Mouse (Mus musculus): ENCODE data around the gene Taf12. TPM values are rescaled to one million over a fixed set of nuclear protein-coding genes. Genes with fewer than 3 reads are reported as not detected.

Taf12 gene
- 19.1 TPM for polyA plus RNA-seq (2021)

DNA sequence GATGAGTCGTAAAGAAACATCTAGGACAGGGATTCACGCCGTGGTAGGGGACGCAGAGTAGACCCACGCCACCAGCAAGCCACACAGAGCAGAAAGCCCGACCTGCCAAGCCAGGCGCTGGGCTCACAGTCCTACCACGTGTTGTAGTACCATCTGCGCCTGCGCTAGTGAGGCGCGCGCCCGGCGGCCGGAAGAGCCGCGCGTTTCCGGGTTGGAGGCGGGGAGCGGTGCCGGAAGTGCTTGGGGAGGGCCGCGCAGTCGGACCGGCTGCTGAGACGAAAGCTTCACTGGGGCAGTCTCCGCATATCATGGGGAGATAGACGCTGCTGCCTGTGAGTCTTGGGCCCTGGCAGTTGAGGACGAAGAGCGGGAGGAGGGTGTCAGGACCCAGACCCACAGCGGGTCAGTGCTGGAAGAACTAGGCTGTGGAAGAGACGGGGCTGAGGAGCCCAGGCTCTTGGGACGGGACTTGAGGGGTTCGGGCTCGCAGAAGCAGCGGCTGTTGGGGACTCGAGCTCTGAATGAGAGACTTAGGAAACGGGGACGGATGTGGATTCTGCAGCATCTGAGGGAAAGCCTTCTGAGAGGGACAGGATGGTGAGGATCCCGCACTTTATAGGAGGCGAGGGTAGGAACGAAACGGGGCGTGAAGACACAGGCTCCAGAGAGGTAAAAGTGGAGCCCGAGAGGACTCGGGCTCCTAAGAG lies at the start of gene Taf12:
Gene Taf12 (plus strand): TSS at position 220 of the 707 bp plus-strand sequence.
- POLR2A ChIA-PET: interaction anchor here (0.6 to 1.7 kb wide), 5 partner anchors 17 to 240 kb away, joined by 3 to 4 read pairs (median 4); no protein-coding TSS in a partner anchor

DNA sequence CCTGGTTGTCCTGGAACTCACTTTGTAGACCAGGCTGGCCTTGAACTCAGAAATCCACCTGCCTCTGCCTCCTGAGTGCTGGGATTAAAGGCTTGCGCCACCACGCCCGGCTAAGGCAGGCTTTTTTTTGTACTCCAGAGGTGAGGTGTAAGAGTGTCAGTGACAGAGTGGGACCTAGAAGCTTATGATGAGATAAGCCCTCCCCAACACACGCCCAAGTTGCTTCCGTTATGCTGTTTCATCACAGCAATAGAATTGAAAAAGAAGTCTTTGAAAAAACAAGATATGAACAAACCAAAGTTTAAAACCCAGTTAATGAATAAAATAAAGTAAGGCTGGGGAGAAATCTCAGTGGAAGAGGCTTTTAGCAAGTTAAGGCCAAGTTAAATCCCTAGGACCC lies 43.8 kb upstream of the Taf12 start:
- no peak for DNase-seq (ENCODE audit: low read depth, low spot score)
- ATAC-seq: no peak
- TF ChIP-seq CTCF (IDR thresholded peaks at IDR 0.05): no peak
- ChIA-PET POLR2A (interaction anchor here (0.7 kb wide), 1 partner anchor 7 kb away, joined by 3 read pairs; no protein-coding TSS in a partner anchor), CTCF (no interaction called here)
- in situ Hi-C loops (cut with MboI; ENCODE audit: low pct_unique_long_range_greater_than_20kb): no loop called here
- H3K27me3 ChIP-seq: no peaks in the 10 kb centered on the region

More for the DNA sequence above, at the start of gene Taf12:
- DNase-seq (ENCODE audit: low read depth, low spot score): peak; percentile 48
- in situ Hi-C loops (cut with MboI; ENCODE audit: low pct_unique_long_range_greater_than_20kb): no loop called here
- H3K27me3 ChIP-seq: no peaks in the 10 kb centered on the region
- TF ChIP-seq CTCF (IDR thresholded peaks at IDR 0.05): no peak
- CTCF ChIA-PET: no interaction called here
- ATAC-seq: peak; percentile 84

DNA sequence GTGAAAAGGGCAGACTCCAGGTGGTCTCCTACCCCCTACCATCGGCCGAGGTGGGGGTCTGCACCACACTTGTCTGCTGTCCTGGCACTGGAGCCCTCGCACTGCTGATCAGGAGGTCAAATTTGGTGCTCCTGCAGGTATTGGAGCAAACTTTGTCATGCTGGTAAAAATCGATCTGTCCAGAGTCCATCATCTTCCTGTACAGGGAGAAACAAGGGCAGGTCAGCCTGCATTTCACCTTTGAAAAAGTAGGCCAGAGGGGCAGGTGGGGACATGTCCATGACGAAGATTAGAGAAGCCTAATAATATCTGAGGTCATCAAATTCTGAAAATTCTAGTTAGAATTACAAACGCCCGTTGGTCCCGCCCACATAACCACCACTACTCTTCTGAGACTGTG lies 39.5 kb upstream of the Taf12 start:
- ATAC-seq (no peak), DNase-seq (ENCODE audit: low read depth, low spot score) (no peak)
- TF ChIP-seq CTCF (IDR thresholded peaks at IDR 0.05): no peak
- ChIA-PET CTCF (no interaction called here), POLR2A (interaction anchor here (0.6 kb wide), 1 partner anchor 38 kb away, joined by 5 read pairs; no protein-coding TSS in a partner anchor)
- H3K27me3 ChIP-seq: no peaks in the 10 kb centered on the region
- in situ Hi-C loops (cut with MboI; ENCODE audit: low pct_unique_long_range_greater_than_20kb): no loop called here

DNA sequence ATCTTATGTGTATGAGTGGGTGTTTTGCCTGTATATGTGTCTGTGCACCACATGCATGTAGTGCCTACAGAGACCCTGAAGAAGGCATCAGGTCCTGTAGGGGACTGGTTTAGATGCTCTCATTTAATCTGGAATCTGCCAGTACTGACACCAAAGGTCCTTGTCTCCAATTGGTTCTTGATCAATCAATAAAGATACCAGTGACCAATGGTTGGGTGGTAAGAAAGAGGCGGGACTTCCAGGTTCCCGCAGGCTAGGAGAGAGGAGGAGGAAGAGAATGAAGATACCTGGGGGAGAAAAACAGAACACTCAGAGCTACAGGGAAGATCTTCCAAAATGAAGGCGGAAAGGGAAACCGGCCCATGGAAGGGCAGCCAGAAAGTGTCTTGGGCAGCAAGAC lies 35.8 kb upstream of the Taf12 start:
- ChIA-PET POLR2A (no interaction called here), CTCF (no interaction called here)
- no peak for DNase-seq (ENCODE audit: low read depth, low spot score)
- H3K27me3 ChIP-seq: no peaks in the 10 kb centered on the region
- in situ Hi-C loops (cut with MboI; ENCODE audit: low pct_unique_long_range_greater_than_20kb): no loop called here
- TF ChIP-seq CTCF (IDR thresholded peaks at IDR 0.05): no peak
- no peak for ATAC-seq

DNA sequence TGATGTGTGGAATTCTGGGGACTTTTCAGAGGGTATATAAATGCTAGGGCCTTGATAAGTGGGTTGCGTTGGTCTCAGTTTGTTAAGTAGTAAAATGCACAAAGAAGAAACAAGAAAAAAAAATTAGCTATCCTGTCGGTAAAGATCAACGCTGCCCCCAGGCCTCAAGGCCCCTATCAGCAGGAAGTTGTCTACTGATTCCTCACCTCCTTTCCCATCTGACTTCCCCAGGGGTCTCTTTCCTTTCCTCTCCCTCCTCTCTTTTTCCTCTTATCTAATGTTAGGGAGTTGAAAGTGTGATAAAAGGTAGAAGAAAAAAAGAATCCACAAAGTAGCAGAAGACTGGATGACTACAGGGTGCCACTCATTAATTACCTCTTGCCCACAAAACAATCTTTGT lies 33.8 kb upstream of the Taf12 start:
- POLR2A ChIA-PET: no interaction called here

DNA sequence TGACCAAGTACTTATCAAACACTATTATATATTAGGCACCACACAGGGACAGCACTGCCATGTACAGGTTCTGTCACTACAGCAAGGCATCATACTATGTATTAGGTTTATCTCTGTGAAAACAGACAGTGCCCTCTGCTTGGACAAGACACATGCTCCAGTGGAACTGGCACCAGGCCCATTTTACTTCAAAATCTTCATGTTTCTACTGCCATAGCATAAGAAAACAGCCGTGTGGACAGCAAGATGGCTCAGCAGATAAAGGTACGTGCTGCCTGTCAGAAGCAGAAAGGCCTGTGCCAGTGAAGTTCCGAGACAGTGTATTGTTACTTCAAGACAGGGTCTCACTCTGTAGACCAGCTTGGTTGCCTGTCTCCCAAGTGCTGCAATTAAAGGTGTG lies 33.0 kb upstream of the Taf12 start:
- no peak for DNase-seq (ENCODE audit: low read depth, low spot score)
- POLR2A ChIA-PET: no interaction called here
- no peak for TF ChIP-seq CTCF (IDR thresholded peaks at IDR 0.05)
- CTCF ChIA-PET: interaction anchor here (1.4 kb wide), 1 partner anchor 9 kb away, joined by 4 read pairs; no protein-coding TSS in a partner anchor
- in situ Hi-C loops (cut with MboI; ENCODE audit: low pct_unique_long_range_greater_than_20kb): no loop called here
- ATAC-seq: no peak
- no peaks in the 10 kb centered on the region for H3K27me3 ChIP-seq

More for the DNA sequence above, 33.8 kb upstream of the Taf12 start:
- in situ Hi-C loops (cut with MboI; ENCODE audit: low pct_unique_long_range_greater_than_20kb): no loop called here
- H3K27me3 ChIP-seq: no peaks in the 10 kb centered on the region
- ATAC-seq (no peak), DNase-seq (ENCODE audit: low read depth, low spot score) (no peak)
- CTCF ChIA-PET: interaction anchor here (1.4 kb wide), 1 partner anchor 8 kb away, joined by 4 read pairs; no protein-coding TSS in a partner anchor
- TF ChIP-seq CTCF (IDR thresholded peaks at IDR 0.05): no peak

DNA sequence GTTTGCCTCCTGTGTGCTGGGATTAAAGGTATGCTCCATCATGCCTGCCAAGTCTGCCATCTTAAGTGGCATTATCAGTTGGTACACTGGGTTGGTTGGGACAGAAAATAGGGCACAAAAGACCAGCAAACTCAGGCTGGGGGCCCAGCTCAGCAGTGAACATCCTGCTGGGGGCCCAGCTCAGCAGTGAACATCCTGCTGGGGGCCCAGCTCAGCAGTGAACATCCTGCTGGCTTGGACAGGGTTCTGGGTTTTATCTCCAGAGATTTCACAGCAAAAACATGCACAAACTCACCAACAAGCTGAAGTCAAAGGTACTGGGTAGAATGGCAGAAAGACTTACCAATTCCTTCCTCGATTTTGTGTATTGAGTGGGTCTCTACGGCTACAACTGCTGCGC lies 28.5 kb upstream of the Taf12 start:
- in situ Hi-C loops (cut with MboI; ENCODE audit: low pct_unique_long_range_greater_than_20kb): no loop called here
- POLR2A ChIA-PET: no interaction called here
- CTCF ChIA-PET: no interaction called here

DNA sequence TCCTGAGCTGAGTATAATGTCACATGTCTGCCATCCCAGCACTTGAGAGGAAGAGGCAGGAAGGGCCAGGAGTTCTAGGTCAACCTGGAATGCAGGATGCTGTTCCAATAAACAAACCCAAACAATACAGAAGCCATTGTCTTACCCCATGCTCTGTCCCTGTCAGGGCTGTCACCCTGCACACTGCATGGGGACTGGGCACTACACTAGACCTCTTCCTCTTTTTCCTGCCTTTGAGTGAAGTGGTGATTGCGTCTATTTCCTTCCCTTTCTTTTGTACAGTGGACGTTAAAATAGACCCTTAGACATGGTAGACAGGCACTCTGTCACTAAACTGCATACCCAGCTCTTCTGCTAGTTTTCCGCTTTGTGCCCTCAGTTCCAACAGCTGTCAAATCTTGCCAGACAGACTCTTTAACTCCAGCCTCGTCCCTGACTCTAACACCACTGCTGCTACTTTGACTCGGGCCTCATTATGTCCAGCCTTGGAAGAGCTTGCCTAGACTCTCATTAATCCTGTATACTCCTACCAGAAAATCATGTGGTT lies 26.7 kb upstream of the Taf12 start:
- no peaks in the 10 kb centered on the region for H3K27me3 ChIP-seq
- ATAC-seq (no peak), DNase-seq (ENCODE audit: low read depth, low spot score) (no peak)
- ChIA-PET CTCF (interaction anchor here (1.3 to 1.6 kb wide), 2 partner anchors 11 to 66 kb away, joined by 3 to 4 read pairs; no protein-coding TSS in a partner anchor), POLR2A (no interaction called here)
- TF ChIP-seq CTCF (IDR thresholded peaks at IDR 0.05): no peak
- in situ Hi-C loops (cut with MboI; ENCODE audit: low pct_unique_long_range_greater_than_20kb): no loop called here

More for the DNA sequence above, 28.5 kb upstream of the Taf12 start:
- no peaks in the 10 kb centered on the region for H3K27me3 ChIP-seq
- DNase-seq (ENCODE audit: low read depth, low spot score) (no peak), ATAC-seq (no peak)
- TF ChIP-seq CTCF (IDR thresholded peaks at IDR 0.05): no peak

DNA sequence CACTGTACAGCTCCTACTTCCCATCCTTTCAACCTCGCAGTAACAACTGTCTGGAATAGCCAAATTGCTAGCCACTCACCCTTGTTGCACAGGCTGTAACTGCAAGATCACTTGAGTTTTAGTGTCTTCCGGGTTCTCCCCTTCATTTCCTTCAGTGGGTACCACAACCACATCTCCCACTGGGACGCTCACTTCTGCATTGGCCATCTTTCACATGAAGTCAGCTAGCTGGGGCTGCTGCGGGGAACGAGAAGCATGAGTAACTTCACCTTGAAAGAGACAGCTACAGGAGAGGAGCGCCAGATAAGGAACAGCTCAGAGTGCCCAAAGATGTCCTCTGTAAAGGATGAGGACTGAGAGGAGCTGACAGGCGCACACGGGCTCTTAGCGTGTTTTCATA lies 22.6 kb upstream of the Taf12 start:
- ATAC-seq (no peak), DNase-seq (ENCODE audit: low read depth, low spot score) (no peak)
- no peaks in the 10 kb centered on the region for H3K27me3 ChIP-seq
- no peak for TF ChIP-seq CTCF (IDR thresholded peaks at IDR 0.05)
- ChIA-PET POLR2A (no interaction called here), CTCF (interaction anchor here (1.2 kb wide), 1 partner anchor 40 kb away, joined by 4 read pairs; the partner anchor contains the start of gene Ythdf2)
- in situ Hi-C loops (cut with MboI; ENCODE audit: low pct_unique_long_range_greater_than_20kb): no loop called here

DNA sequence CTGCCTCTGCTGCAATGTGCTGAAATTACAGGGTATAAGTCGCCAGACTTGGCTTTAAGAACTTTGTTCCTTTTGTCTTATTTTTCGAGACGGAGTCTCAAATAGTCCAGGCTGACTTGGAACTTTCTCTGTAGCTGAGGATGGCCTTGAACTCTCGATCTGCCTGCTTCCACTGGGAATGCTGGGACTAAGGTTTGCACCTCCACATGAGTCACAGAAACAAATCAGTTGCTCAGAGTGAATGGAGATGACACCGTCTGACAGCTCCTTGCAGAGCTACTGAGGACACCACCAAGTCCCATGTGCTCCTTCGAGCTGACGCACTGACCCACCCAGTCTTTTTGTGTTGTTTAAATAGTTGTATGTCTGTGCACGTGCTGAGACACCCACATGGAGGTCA lies 21.0 kb upstream of the Taf12 start:
- POLR2A ChIA-PET: no interaction called here
- CTCF ChIA-PET: no interaction called here
- TF ChIP-seq CTCF (IDR thresholded peaks at IDR 0.05): no peak
- in situ Hi-C loops (cut with MboI; ENCODE audit: low pct_unique_long_range_greater_than_20kb): no loop called here
- ATAC-seq (no peak), DNase-seq (ENCODE audit: low read depth, low spot score) (no peak)
- no peaks in the 10 kb centered on the region for H3K27me3 ChIP-seq

DNA sequence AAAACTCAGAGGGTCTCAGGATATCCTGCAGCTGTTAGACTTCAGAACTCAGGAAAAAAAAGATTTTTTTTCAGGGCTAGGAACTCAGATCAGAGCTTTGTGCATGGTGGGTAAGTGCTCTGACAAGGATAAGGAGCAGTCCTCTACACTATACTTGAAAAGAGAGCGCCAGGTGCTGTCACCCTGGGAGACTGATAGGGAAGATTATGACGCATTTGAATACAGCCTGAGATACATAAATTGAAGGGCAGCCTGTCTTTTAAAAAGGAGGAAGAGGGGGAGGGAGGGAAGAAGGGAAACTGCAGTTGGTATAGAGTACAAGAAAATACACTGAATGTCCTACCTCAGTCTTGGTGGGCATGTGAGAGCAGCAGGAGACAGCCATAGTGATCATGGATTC lies 20.6 kb upstream of the Taf12 start:
- H3K27me3 ChIP-seq: no peaks in the 10 kb centered on the region
- ATAC-seq (no peak), DNase-seq (ENCODE audit: low read depth, low spot score) (no peak)
- in situ Hi-C loops (cut with MboI; ENCODE audit: low pct_unique_long_range_greater_than_20kb): no loop called here
- TF ChIP-seq CTCF (IDR thresholded peaks at IDR 0.05): no peak
- ChIA-PET POLR2A (no interaction called here), CTCF (no interaction called here)

Data from Patski (cell line).